8 mouse cellular contexts compared by ENCODE assay signal in genomic region chr1:174040523-174041177, GRCm38 (mm10). TPM values are rescaled to one million over a fixed set of nuclear protein-coding genes. Genes with fewer than 3 reads are reported as not detected.
DNase-seq lines count a peak whose midpoint lies in the region; ATAC-seq and TF ChIP-seq lines count a peak whose summit lies in the region.
"Had no signal": no experiment of that assay in that cellular context is flagged by ENCODE, and none has a peak within 500 bp of the region (broad histone marks: within the 10 kb centered on the region; RNA-seq: fewer than 3 reads in every experiment).

Gene Olfr433 (plus strand): TSS chr1:174040705.

- DNase-seq in ovary, adult 18-20 months (ENCODE audit: low spot score), result peak; percentile 29
- DNase-seq in ovary, postnatal 10 days (ENCODE audit: low spot score), result no peak
- peak; percentile 72 for DNase-seq in adipocyte (ENCODE audit: low spot score)
- DNase-seq in heart, postnatal 0 days (ENCODE audit: low spot score), result peak; percentile 64
- peak; percentile 75 for DNase-seq in lung, postnatal 25 days (ENCODE audit: low spot score)
- DNase-seq in c-Kit-positive CD71-positive TER-119-positive erythroid progenitor cells, embryonic 14.5 days (ENCODE audit: low spot score), result no peak

- H3K9me3 ChIP-seq in heart, postnatal 0 days (replicated peaks; ENCODE audit: control insufficient read depth, low read length), result no peaks in the 10 kb centered on the region
- H3K9me3 ChIP-seq in forebrain, embryonic 13.5 days (replicated peaks), result no peaks in the 10 kb centered on the region
- H3K9me3 ChIP-seq: limb, embryonic 12.5 days had no signal

- no peak within 1 kb of the TSS for H3K4me3 ChIP-seq in heart, postnatal 0 days (ENCODE audit: low read depth, low read length)
- H3K4me3 ChIP-seq in forebrain, embryonic 13.5 days, result no peak within 1 kb of the TSS
- H3K4me3 ChIP-seq: limb, embryonic 12.5 days had no signal

- H3K27me3 ChIP-seq in heart, postnatal 0 days (ENCODE audit: control insufficient read depth, insufficient read depth, low read length), result no peaks in the 10 kb centered on the region
- H3K27me3 ChIP-seq in forebrain, embryonic 13.5 days, result no peaks in the 10 kb centered on the region
- H3K27me3 ChIP-seq: limb, embryonic 12.5 days had no signal

- no peak within 1 kb of the TSS for H3K4me2 ChIP-seq in heart, postnatal 0 days (ENCODE audit: low read depth, low read length)
- H3K4me2 ChIP-seq in forebrain, embryonic 13.5 days, result no peak within 1 kb of the TSS
- H3K4me2 ChIP-seq: limb, embryonic 12.5 days had no signal

- ATAC-seq in heart, postnatal 0 days (ENCODE audit: insufficient read depth, low read depth), result 0 out of 2 replicates have a peak, but pooled peaks have one; percentile 24
- ATAC-seq in forebrain, embryonic 13.5 days, result no peak

- H3K36me3 ChIP-seq in heart, postnatal 0 days (replicated peaks; ENCODE audit: control insufficient read depth, insufficient read depth, low read length), result no peaks in the 10 kb centered on the region
- H3K36me3 ChIP-seq in forebrain, embryonic 13.5 days (ENCODE audit: poor library complexity, severe bottlenecking), result no peaks in the 10 kb centered on the region
- H3K36me3 ChIP-seq: limb, embryonic 12.5 days had no signal

- H3K4me1 ChIP-seq in heart, postnatal 0 days (ENCODE audit: control insufficient read depth, insufficient read depth), result no peaks in the 10 kb centered on the region
- H3K4me1 ChIP-seq in forebrain, embryonic 13.5 days, result no peaks in the 10 kb centered on the region
- H3K4me1 ChIP-seq: limb, embryonic 12.5 days had no signal

- 55% methylated on average over 7 of the region's 7 CpGs for WGBS in heart, postnatal 0 days
- 92% methylated on average over 7 of the region's 7 CpGs for WGBS in forebrain, embryonic 13.5 days

- H3K27ac ChIP-seq in heart, postnatal 0 days (ENCODE audit: low read depth), result no peak within 1 kb of the TSS
- no peak within 1 kb of the TSS for H3K27ac ChIP-seq in forebrain, embryonic 13.5 days
- H3K27ac ChIP-seq: limb, embryonic 12.5 days had no signal

- no peak within 1 kb of the TSS for H3K9ac ChIP-seq in heart, postnatal 0 days (replicated peaks; ENCODE audit: low read depth, low read length)
- no peak within 1 kb of the TSS for H3K9ac ChIP-seq in forebrain, embryonic 13.5 days
- H3K9ac ChIP-seq: limb, embryonic 12.5 days had no signal

- no peak for TF ChIP-seq EP300 in heart, postnatal 0 days (IDR thresholded peaks at IDR 0.05; ENCODE audit: low read depth)

- TF ChIP-seq CTCF in heart, postnatal 0 days (IDR thresholded peaks at IDR 0.05; ENCODE audit: low read depth), result no peak

RNA-seq across cellular contexts. Expression of gene Olfr433, which starts in this region (rescaled TPM):
- not detected in 2 replicates for total RNA-seq in heart, postnatal 0 days (2014; rRNA removed; ENCODE audit: low replicate concordance)
- polyA plus RNA-seq in heart, postnatal 0 days (2015; fragmentation: Nextera tagmentation; extraction: Ambion mirVana), result not detected in 2 replicates
- not detected in 2 replicates for polyA plus RNA-seq in forebrain, embryonic 13.5 days (2015; fragmentation: Nextera tagmentation; extraction: Ambion mirVana)
- polyA plus RNA-seq: limb, embryonic 12.5 days had no signal

Comparison
In these comparisons a context has a peak if more than half of its experiments do, and no peak if none do; other contexts are left out.
1. DNase-seq: peak in ovary, adult 18-20 months (single experiment), adipocyte (single experiment) and lung, postnatal 25 days (single experiment); none in ovary, postnatal 10 days (single experiment) and c-Kit-positive CD71-positive TER-119-positive erythroid progenitor cells, embryonic 14.5 days (single experiment).
2. Peak in DNase-seq and ATAC-seq in heart, postnatal 0 days; RNA of the gene not detected or under 1 TPM.